Mouse (Mus musculus): ENCODE measurements around the gene Alppl2.

The Alppl2 gene

GRCm38 (mm10) chr1:87089828-87090227 lies at the start of gene Alppl2:
Gene Alppl2 (minus strand): TSS chr1:87089928.
- no peak for DNase-seq

- DNase-seq, result no peak
These were observed 42.1 kb upstream of the Alppl2 start for GRCm38 (mm10) chr1:87131803-87132202.

GRCm38 (mm10) chr1:87127206-87128030 lies 37.7 kb upstream of the Alppl2 start:
- peak; percentile 59 for DNase-seq

- DNase-seq, result no peak
These were observed 34.9 kb upstream of the Alppl2 start, which contains the start of gene Akp3 for GRCm38 (mm10) chr1:87124673-87125072. Gene Akp3 (plus strand): TSS chr1:87124973.

GRCm38 (mm10) chr1:87114784-87115183 lies 25.1 kb upstream of the Alppl2 start:
- no peak for DNase-seq

GRCm38 (mm10) chr1:87111719-87112354 lies 22.1 kb upstream of the Alppl2 start:
- DNase-seq, result peak; percentile 60

GRCm38 (mm10) chr1:87108564-87108963 lies 18.8 kb upstream of the Alppl2 start:
- no peak for DNase-seq

GRCm38 (mm10) chr1:87106536-87106935 lies 16.8 kb upstream of the Alppl2 start:
- no peak for DNase-seq

- DNase-seq, result no peak
These were observed 14.2 kb upstream of the Alppl2 start for GRCm38 (mm10) chr1:87103936-87104335.

- DNase-seq, result no peak
These were observed 12.4 kb upstream of the Alppl2 start for GRCm38 (mm10) chr1:87102114-87102513.

- no peak for DNase-seq
These were observed 11.7 kb upstream of the Alppl2 start, which contains the start of gene Alpi for GRCm38 (mm10) chr1:87101411-87101810. Gene Alpi (minus strand): TSS chr1:87101606.

GRCm38 (mm10) chr1:87098358-87098975 lies 8.7 kb upstream of the Alppl2 start:
- peak; percentile 80 for DNase-seq

- DNase-seq, result no peak
These were observed 5.9 kb upstream of the Alppl2 start for GRCm38 (mm10) chr1:87095642-87096041.

- DNase-seq, result no peak
These were observed 477 bp downstream of the Alppl2 start for GRCm38 (mm10) chr1:87089251-87089650.

GRCm38 (mm10) chr1:87086964-87087363 lies 2.8 kb downstream of the Alppl2 start:
- no peak for DNase-seq

- no peak for DNase-seq
These were observed 3.5 kb downstream of the Alppl2 start for GRCm38 (mm10) chr1:87086196-87086595.

GRCm38 (mm10) chr1:87073776-87074175 lies 16.0 kb downstream of the Alppl2 start:
- DNase-seq, result no peak

GRCm38 (mm10) chr1:87070720-87071119 lies 19.0 kb downstream of the Alppl2 start:
- DNase-seq, result peak; percentile 81

GRCm38 (mm10) chr1:87060913-87061312 lies 28.8 kb downstream of the Alppl2 start:
- no peak for DNase-seq

- DNase-seq, result no peak
These were observed 30.6 kb downstream of the Alppl2 start for GRCm38 (mm10) chr1:87059042-87059665.

GRCm38 (mm10) chr1:87057075-87057474 lies 32.7 kb downstream of the Alppl2 start:
- DNase-seq, result no peak

- no peak for DNase-seq
These were observed 38.4 kb downstream of the Alppl2 start for GRCm38 (mm10) chr1:87051369-87051768.

GRCm38 (mm10) chr1:87050700-87051099 lies 39.0 kb downstream of the Alppl2 start:
- no peak for DNase-seq

All from thymus, postnatal 4 days (tissue).